In the genomic region with DNA sequence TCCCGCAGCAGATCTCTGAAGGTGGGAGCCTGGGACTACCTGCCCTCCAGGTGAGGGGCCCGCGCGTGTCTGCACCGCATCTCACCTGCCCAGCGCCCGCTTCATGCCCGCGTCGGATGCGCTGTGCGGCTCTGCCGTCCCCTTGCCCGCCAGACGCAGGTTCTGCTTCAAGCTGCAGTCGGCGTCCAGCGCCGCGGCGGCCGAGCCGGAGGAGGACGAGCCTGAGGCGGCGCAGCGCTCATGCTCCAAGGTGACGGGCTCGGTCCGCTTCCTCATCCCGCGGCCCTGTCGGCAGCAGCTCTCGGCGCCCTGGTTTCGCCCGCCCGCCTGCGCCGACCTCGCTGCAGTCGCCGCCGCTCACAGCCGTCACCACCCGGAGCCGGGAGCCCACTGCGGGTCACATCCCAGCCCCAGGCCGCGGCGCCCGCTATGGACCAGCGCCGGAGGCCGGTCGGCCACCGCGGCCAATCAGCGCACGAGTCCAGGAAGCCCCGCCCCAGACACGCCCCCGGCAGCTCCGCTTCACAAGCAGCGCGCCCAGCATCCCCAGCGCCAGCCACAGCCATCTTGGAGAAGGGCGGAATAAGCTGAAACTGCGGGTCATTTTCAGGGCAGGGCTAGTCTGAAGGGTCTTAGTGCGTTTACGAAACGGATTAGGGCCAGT, we compare ENCODE assay signal across 8 mouse cellular contexts. TPM values are rescaled to one million over a fixed set of nuclear protein-coding genes. Genes with fewer than 3 reads are reported as not detected.
DNase-seq lines count a peak whose midpoint lies in the region; ATAC-seq lines count a peak whose summit lies in the region.

A gene (minus strand): TSS at position 470 of the 664 bp plus-strand sequence.

- H3K36me3 ChIP-seq in hindbrain, embryonic 12.5 days = no peaks in the 10 kb centered on the region

- H3K27me3 ChIP-seq in hindbrain, embryonic 12.5 days = no peaks in the 10 kb centered on the region

- peak within 1 kb of the TSS; percentile 93 for H3K9ac ChIP-seq in hindbrain, embryonic 12.5 days

- WGBS in hindbrain, embryonic 12.5 days = under 1% methylated on average over 65 of the region's 72 CpGs

- H3K9me3 ChIP-seq in hindbrain, embryonic 12.5 days (replicated peaks) = no peaks in the 10 kb centered on the region

- ATAC-seq in hindbrain, embryonic 12.5 days (ENCODE audit: low FRiP score) = peak; percentile 98

- peak within 1 kb of the TSS; percentile 94 for H3K4me2 ChIP-seq in hindbrain, embryonic 12.5 days (replicated peaks)

- DNase-seq in Muller cell, postnatal 12 days (ENCODE audit: inconsistent ontology term) = peak; percentile 99
- DNase-seq in cerebellum, adult 9-11 months = peak; percentile 98
- DNase-seq in frontal cortex, postnatal 10 days (ENCODE audit: low spot score in 2 of 2) = peak; percentile 94 to 97
- DNase-seq in layer of hippocampus, postnatal 14 days (ENCODE audit: low spot score in 2 of 2) = peak; percentile 95 to 97
- DNase-seq in lung, postnatal 14 days = peak; percentile 99
- peak; percentile 85 for DNase-seq in retina, adult 2 months (ENCODE audit: low read depth, low spot score)
- peak; percentile 97 to 98 for DNase-seq in thymus, postnatal 36 days

- peak within 1 kb of the TSS; percentile 89 for H3K27ac ChIP-seq in hindbrain, embryonic 12.5 days

- peak within 1 kb of the TSS; percentile 92 for H3K4me3 ChIP-seq in hindbrain, embryonic 12.5 days

- peaks cover 17% of the 10 kb centered on the region for H3K4me1 ChIP-seq in hindbrain, embryonic 12.5 days

RNA-seq across cellular contexts. Expression of the gene that starts here (rescaled TPM):
- 70.0 and 74.1 TPM in 2 replicates for polyA plus RNA-seq in hindbrain, embryonic 12.5 days (2016; fragmentation: Nextera tagmentation; extraction: Ambion mirVana)
- 100 to 1,000 TPM; 239 to 243 TPM for total RNA-seq in layer of hippocampus, postnatal 14 days (2021)

Comparison
In these comparisons a context has a peak if more than half of its experiments do, and no peak if none do; other contexts are left out.
1. Peak in every context shown above with its lines: DNase-seq, ATAC-seq, H3K4me3 ChIP-seq and H3K27ac ChIP-seq.